Mouse (Mus musculus) T-helper 1 cell (primary cell): ENCODE results near the gene Mrpl4.

Experiments used
- in situ Hi-C: fragments of 300-600 bp; cut with MboI, MseI; formaldehyde crosslinking; loops from one replicate; pipeline ENCODE4 v1.15.1; 2025; ENCODE audit warnings: high pct_unique_total_duplicates

The Mrpl4 gene

DNA sequence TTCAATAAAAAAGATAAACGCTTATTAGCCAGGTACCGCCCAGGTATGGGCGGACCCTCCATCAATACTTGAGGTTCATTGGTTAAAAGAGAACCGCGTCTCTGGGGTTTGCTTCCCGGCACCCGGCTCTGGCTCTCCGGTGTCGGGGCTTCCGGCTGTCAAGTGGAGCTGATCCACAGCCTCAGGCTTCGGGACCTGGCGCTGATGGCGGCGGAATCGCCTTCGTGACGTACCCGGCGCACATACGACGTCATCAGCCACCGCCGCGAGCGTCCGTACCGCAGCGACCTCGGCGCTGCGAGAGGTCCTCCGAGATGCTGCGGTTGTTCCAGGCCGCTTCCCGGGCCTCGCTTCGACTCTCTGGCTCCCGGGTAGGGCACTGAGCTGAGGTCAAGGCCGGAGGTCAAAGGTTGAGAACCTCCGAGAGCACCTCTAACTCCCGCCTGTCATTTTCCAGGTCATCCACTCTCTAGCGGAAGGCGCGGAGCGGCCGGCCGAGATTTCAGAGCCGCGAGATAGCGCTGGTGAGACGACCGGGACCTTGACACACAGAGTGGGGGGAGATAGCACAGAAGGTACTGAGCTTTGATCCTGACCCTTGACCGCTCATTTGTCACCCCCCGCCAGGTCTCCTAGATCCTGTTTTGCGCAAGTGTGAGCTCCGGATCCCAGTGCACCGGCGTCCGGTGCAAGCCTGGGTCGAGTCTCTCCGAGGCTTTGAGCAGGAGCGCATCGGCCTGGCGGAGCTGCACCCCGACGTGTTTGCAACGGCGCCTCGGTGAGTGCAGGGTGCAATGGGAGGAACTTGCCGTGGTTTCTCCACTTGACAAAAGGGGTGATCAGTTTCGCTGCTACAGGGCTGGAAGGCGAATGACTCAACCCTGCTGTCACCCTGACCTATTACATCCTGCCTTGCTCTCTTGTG lies at the start of gene Mrpl4:
TSS of gene Mrpl4 (plus strand) at position 112 of the 925 bp plus-strand sequence.
- in situ Hi-C loops = no loop called here

DNA sequence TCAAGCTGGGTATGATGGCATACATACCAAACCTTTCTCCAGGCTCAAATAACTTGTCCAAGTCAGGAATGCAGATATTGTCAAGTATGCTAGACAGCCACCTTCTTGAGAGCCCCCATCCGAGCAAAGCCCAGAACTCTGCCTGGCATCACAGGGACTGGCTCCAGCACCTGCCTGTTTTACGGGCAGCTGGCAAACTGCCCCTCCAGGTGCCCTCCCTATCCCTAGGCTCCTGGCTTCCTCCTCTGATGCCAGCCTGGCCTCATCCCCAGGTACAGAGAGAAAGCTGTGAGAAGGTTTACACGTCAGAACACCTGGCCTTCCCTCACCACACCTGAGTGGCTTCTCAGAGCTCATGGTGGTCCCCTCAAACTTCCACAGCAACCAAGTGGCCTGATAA lies 45.5 kb upstream of the Mrpl4 start:
- in situ Hi-C loops = no loop called here

DNA sequence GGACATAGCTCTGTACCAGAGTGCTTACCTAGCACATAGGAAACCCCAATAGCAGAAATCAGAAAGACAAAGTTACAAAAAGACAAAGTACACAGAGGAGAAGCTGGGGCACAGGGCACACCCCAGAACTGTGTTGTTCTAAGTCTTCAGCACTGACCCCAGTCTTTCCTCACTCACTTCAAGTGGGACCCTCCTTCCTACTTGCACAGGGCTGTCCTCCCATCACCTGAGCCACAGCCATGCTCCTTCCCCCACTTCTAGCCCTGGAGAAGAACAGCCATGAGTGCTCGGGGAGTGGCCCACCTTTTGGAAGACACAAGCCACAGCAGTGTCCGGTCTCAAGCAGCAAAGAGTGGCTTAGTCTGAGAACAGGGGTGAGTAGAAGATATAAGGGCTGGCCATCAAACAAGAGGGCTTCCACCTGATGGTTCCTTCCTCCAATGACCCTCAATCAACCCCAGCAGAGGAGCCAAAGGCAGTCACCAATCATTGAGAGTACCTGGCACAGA lies 43.1 kb upstream of the Mrpl4 start, which contains the start of gene Dnmt1:
TSS of gene Dnmt1 (minus strand) at position 459 of the 509 bp plus-strand sequence.
- in situ Hi-C loops = no loop called here

DNA sequence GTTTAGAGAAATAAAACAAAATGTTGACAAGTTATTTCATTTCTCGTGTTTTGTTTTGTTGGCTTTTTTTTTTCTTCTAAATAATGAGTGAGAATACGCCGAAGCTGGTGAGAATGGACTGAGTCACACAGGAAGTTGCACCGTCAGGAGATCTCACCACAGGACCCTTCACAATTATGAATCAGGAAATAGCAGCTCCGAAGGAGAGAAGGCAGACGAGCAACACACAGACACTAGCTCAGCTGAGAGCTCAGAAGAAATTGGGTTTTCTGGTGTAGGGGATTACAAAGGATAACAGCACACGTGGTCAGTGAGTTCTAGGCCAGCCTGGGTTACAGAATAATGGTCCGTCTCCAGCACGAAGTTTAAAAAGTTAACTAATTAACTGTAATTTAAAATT lies 41.0 kb upstream of the Mrpl4 start:
- in situ Hi-C loops = no loop called here

DNA sequence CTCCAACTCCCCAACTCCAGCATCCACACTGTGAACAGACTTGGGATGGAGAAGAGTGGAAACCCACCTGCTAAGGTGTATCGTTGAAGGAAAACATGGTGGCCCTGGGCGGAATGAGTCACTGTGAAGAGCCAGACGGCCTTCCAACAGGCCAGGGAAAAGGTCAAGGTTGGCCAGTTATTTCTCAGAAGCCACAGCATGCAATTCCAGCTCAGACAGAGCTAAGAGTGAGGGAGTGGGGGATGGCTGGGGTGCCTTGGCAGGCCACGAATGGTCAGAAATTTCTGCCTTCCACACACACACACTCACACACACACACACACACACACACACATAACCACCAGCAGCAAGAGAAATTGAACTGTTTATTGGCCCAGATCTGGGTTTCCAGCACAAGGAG lies 36.9 kb upstream of the Mrpl4 start:
- in situ Hi-C loops = no loop called here

DNA sequence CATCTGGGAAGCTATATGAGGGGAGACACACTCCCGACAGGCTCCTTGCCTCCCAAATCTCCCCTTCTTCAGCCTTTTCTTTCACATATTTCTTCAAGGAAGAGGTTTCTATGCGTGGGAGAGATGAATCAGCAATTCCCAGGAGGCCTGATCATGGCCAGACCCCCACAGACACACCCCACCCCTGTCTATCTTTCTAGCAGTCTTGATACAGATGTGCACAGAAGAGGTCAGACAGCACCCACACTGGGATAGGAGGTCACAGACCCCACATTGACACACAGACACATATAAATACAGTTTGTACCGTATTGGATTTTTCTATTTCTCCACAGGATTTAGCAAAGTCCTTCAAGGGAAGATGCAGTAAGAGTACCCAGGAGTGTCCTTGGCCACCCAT lies 36.5 kb upstream of the Mrpl4 start:
- in situ Hi-C loops = no loop called here

DNA sequence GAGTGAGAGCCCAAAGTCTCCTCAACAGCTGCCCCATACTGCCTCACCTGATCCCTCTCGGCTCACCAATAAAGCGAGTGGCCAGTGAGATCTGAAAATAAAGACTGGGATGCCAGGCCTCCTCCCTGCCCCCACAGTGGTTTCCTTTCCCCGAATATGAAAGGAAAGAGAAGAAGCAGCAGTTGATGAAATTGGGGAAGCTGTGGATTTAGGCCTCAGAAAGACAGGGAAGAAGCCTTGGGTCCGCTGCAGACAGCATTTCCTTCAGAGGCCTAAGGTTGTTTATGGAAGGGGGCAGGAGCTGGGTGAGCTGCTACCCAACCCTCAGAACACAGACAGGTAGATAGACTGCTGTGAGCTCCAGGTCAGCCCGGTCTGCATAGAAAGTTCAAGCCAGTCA lies 35.8 kb upstream of the Mrpl4 start:
- in situ Hi-C loops = no loop called here

DNA sequence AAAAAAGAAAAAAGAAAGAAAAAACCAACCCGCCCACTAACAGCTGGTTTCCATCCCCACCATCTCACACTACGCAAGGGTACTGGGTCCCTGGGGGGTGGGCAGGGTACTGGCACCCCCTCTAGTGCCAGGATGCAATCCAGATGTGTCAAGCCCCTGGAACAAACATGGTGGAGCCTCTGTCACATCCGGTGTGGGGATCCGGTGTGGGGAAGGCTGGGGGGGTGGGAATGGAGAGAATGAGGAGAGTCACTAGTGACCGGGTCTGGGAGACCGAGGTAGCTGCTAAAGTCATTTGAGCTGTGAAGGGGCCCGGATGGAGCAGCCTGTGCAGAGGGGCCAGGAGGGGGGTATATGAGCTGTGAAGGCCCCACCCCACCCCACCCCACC lies 30.8 kb upstream of the Mrpl4 start:
- in situ Hi-C loops = no loop called here

DNA sequence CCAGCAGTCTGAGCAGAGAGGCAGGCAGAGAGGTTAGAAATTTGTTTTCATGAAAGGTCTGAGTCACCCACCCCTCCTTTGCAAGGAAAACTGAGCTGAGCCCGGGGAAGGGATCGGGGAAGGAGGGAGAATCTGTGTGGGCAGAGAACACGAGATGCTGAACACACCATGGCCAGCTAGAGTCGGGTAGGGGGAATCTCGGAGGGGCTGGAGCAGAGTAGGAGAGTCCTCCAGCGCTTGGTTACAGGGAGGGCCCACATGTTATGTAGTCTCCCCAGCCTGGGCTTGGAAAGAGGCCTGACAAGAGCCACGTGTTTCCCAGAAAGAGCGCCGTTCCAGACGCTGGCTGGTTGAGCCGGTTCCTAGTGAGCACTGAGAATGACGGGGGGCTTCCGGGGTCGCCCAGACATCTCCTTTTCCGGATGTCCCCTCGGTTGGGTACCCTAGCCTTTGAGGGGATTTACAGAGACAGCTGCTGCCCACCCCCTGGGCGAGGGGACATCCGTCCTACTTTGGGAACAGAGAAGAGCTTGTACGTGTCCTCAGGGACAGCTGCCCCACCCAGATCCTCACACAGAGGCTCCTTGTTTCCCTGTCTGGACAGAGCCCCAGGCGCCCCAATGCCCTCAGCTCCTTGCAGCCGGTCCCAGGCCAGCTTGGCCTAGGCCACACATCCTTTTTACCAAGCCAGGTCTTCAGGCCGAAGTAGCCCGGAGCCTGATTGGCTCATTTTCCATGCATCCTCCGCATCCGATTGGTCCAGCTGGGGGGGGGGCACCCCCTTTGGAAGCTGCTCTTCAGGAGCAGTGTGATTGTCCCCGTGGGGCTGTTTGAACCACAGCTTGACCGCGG lies 30.2 kb upstream of the Mrpl4 start:
- in situ Hi-C loops = no loop called here

DNA sequence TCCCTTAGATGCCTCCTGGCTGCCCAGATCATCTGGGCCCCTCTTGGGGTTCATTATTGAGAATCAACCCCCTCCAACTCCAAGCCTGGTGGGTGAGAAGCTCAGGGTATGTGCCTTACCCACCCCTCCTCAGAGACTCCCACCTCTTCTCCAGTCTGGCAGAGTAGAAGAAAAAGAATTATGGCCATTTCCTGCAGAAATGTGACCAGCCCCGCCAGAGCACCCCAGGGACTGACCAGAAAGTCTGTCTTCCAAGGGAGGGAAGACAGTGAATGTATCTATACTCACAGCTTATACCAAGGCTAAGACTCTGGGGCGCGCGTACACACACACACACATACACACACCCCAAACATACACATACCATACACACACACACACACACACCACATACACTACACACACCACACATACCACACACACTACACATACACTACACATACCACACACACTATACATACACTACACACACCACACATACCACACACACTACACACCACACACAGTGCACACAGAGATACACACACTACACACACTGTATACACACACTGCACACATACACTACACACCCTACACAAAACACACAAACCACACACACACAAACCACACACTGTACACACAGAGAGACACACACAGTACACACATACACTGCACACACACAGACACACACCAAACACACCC lies 29.4 kb upstream of the Mrpl4 start:
- in situ Hi-C loops = no loop called here

DNA sequence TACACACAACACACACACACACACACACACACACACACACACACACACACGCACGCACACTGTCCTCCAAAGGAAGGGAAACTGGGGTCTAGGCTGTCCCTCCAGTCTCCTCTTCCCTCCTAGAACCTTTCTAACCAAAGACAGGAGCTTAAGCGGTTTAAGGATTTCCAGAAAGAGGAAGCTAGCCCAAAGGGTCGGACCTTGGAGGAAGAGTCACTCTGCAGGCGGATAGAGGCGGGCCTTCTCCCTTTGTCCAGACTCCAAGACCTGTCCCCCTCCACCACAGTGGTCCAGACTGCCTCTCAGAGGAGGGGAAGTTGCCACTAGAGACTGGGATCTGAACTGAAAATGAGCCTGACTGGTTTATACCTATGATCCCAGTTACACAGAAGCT lies 28.9 kb upstream of the Mrpl4 start:
- in situ Hi-C loops = no loop called here

DNA sequence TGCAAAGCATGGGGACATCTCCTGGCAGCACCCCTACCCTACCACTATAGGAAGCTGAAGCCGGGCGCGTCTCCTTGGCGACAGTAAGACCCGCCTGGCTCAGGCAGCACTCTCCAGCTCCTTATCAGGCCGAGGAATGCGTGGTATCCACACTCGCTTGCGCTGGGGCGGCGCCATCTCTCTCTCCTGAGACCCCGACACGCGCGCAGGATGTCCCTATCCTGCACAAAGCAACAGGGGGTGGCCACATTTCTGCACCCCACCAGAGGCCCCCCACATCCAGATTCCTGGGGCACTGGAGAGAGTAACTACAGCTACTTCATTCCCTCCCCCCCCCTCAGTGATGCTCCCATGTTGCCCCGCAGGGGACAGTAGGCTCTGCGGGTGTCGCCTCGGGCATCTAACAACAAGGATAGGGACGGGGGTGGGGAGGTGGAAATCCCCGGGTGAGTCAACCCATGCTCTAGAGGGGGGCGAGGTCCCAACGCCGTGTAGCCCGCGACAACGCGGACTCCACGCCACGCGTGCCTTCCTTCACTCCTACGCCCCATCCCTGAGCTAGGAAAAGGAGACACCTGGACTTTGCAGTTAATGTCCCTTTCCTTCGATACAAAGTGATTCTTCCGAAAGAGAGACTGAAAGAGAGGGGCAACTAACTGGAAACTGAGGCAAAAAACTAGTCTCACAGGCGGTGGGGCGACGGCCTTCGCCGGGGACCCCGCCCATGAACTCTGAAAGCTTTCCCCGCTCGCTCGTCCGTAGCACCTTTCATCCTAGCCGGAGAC lies 26.9 kb upstream of the Mrpl4 start:
- in situ Hi-C loops = no loop called here

DNA sequence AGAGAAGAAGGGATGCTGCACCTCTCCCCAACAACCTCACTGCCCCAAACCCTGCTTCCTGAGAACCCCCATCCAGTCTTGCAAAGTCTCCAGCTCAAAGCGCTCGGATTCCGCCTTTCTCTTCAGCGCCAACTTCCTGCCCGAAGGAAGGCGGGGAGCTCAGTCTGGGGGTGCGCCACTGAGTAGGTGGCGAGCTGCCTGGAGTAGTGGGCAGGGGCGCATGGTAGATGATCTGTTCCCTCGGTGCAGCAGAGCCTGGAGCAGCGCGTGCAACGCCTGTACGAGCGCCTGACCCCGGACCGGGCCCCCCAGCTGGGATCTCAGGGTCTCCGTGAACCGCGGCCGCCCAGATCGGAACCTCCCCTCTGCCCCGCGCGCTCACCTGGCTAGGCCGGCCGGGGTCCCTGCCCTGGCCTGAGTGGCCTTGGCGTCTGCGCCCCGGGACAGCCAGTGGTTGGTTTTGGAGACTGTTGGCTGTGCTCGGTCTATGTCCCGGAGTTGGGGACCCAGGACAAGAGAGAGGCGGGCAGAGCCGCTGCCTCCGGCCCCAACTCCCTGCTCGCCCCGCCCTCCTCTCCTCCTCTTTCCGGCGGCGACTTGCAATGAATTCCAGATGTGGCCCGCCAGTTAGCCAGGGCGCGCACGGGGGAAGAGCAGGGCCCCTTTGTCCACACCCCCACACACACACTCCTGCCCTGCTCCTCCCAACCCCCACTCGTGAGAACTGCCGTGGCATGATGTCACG lies 26.1 kb upstream of the Mrpl4 start, which contains the start of gene S1pr2:
TSS of gene S1pr2 (minus strand) at position 566 of the 745 bp plus-strand sequence.
- in situ Hi-C loops = no loop called here

DNA sequence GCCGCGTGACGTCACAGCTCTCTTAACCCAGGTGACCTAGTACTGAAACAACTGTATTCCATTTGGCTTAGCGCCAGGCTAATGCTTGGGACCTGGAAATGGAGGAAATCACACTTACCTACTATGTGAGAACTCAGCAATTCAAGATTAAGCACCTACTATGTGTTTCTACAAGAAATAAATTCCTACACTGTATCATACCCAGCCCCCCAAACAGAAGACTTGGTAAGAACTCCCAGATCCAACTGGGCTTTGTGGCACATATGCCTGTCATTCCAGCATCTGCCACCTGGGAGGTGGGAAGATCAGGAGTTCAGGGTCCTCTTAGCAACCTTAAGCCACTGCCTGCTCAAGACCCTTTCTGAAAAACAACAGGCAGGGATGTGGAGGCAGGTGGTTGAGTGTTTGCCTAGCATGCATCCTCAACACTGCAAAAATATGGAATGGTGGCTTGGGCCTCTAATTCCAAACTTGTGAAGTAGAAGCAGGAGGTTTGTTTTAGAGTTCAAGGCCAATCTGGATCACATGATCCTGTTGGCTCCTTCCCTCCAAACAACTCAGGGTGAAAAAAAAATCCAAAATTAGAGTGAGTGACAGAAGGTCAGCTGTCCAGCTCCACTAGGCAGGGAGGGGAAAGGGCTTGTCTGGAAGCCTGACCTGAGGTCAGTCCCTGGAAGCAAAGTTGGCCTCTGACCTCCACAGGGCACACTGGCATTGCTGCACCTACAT lies 25.4 kb upstream of the Mrpl4 start:
- in situ Hi-C loops = no loop called here

DNA sequence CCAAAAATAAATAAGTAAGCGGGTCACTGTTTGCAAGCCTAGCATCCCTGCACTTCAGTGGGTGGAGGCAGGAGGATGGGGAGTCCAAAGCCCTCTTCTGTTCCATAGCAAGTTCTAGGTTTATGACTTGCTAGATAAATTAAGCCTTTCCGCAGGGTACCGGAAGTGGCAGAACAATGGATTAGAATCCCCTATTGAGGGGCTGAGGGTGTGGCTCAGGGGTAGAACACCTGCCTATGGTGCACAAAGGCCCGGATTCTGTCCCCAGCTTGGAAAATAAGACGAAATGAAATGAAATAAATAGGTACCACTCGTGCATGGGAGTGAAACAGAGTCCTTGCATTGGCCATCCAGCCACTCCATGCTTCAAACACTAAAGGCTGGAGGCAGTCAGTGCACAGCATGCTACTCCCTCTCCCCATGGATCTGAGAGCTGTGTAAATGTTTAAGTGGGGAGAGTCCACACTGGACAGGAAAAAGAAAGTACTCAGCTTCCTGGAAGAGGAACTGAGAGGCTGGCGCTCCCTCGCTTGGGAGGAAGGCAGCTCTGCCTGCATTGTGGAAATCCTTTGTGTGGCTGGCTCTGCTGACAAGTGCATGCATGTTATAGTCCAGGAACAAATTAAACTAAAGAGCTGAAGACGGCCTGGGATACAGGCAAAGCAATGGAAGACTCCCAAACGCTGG lies 24.0 kb upstream of the Mrpl4 start:
- in situ Hi-C loops = no loop called here

DNA sequence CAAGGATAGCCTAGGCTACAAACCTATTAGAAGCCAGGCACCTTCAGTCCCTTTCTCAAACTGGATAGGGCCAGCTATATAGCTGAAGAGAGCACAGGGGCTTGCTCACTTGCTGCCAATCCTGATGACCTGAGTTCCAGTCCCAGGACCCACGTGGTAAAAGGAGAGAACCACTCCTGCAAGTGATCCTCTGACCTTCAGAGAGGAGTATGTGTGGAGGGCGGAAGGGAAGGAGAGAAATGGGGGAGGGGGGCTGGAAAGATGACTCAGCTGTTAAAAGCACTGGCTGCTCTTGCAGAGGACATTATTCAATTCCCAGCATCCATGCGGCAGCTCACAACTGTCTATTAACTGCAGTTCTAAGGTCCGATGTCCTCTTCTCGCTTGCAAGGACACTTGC lies 23.4 kb upstream of the Mrpl4 start:
- in situ Hi-C loops = no loop called here

DNA sequence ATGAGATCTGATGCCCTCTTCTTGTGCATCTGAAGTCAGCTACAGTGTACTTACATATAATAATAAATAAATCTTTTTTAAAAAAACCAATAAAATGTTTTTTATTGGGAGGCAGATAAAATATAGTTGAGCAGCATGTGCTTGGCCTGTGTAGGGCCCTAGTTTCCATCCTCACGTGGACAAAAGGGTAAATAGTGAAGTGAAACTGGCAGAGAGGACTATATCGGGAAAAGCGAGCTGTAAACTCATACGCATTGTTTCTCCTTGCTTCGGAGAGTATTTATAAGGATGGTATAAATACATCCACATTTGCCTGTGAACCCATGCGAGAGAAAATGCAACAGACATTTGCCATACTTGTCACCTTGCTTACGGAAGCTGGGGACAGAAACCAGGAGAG lies 22.8 kb upstream of the Mrpl4 start:
- in situ Hi-C loops = no loop called here

DNA sequence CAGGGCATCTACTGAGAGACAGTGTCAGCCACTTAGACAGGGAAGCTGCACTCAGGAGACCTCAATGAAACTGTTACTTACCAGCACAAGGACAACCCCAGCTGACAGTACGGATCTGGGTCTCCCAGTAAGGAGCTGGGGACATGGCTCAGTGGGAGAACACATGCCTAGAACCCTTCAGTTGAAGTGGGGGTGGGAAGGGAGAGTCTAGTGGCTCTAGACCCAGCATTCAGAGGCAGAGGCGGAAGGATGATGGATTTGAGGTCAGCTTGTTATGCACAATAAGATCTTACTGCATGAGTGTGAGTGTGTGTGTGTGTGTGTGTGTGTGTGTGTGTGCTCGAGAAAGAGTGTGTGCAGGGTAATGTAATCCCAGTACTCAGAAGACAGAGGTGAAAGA lies 20.4 kb upstream of the Mrpl4 start:
- in situ Hi-C loops = no loop called here

DNA sequence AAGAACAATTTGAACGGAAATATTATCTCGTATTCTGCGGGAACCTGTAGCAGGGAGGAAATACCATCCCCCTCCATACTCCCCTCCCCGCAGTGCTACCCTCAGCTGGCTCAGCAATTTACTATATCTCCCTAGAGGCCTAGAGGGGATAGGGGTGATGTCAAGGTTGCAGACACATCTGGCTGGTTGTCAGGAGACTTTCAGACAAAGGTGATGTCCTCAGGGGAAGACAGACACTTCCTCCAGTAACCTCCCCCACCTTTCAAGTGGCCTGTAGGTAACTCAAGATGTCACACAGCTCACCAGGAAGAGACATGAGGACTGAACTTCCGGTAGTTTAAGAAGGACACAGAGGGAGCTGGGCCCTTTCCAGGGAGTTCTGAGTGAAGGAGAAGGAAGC lies 19.4 kb upstream of the Mrpl4 start:
- in situ Hi-C loops = no loop called here
